Mouse (Mus musculus) limb, embryonic 14.5 days (tissue): ENCODE data around the gene Hbq1a. TPM values are rescaled to one million over a fixed set of nuclear protein-coding genes. Genes with fewer than 3 reads are reported as not detected.

Experiments used
- ATAC-seq: fragments of 200-750 bp; cut with Nextera tagmentation; 2 replicates; pipeline ENCODE4 v1.8.0; 2017; ENCODE audit warnings: low read depth, moderate number of reproducible peaks, moderate TSS enrichment; ENCODE audit not compliant: low FRiP score
- DNase-seq: peaks from one replicate; pipeline ENCODE4 v3.0.0-alpha.2; 2015; ENCODE audit warnings: low spot score
- H3K27ac ChIP-seq: fragments of 300-500 bp; sonication (generic); replicated peaks from 2 replicates; pipeline ENCODE4 v1.5.1; 2014; ENCODE audit warnings: low read depth, mild to moderate bottlenecking, low read length, moderate library complexity, mixed read lengths
- H3K27me3 ChIP-seq: fragments of 300-500 bp; sonication (generic); 2 replicates; pipeline ENCODE4 v1.6.1; 2014; ENCODE audit warnings: low read length, mixed read lengths; ENCODE audit not compliant: control insufficient read depth, insufficient read depth
- H3K36me3 ChIP-seq: fragments of 300-500 bp; sonication (generic); 2 replicates; pipeline ENCODE4 v1.6.1; 2014; ENCODE audit warnings: mild to moderate bottlenecking, low read length, moderate library complexity, mixed read lengths; ENCODE audit not compliant: control insufficient read depth, insufficient read depth
- H3K4me1 ChIP-seq: fragments of 300-500 bp; sonication (generic); 2 replicates; pipeline ENCODE4 v1.6.1; 2014; ENCODE audit warnings: antibody characterized with exemption, low read length, mixed read lengths; ENCODE audit not compliant: control insufficient read depth, insufficient read depth
- H3K4me2 ChIP-seq: fragments of 300-500 bp; sonication (generic); replicated peaks from 2 replicates; pipeline ENCODE4 v1.6.1; 2014; ENCODE audit warnings: low read depth, mild to moderate bottlenecking, low read length, moderate library complexity; ENCODE audit not compliant: severe bottlenecking
- H3K4me3 ChIP-seq: fragments of 300-500 bp; sonication (generic); replicated peaks from 2 replicates; pipeline ENCODE4 v1.5.1; 2014; ENCODE audit warnings: low read length
- H3K9ac ChIP-seq: fragments of 300-500 bp; sonication (generic); 2 replicates; pipeline ENCODE4 v1.6.1; 2014; ENCODE audit warnings: mild to moderate bottlenecking, low read depth, low read length, moderate library complexity; ENCODE audit not compliant: severe bottlenecking
- H3K9me3 ChIP-seq: fragments of 300-500 bp; sonication (generic); 2 replicates; pipeline ENCODE4 v1.6.1; 2016; ENCODE audit warnings: low read length; ENCODE audit not compliant: control insufficient read depth
- POLR2A ChIP-seq: fragments of 200-500 bp; IDR thresholded peaks from 2 replicates; pipeline ENCODE4 v1.8.0; 2012; ENCODE audit warnings: inconsistent platforms, mild to moderate bottlenecking, moderate library complexity, borderline replicate concordance; ENCODE audit not compliant: insufficient read depth, insufficient read length; ENCODE audit errors: extremely low read depth
- WGBS: fragments of 180-500 bp; shearing (Covaris S2); extraction: QIAGEN DNeasy Blood & Tissue Kit; methylation state at CpG from one replicate; pipeline ENCODE4 v1.1.7; 2014; 5-methylcytosine and 5-hydroxymethylcytosine counted together
- polyA plus RNA-seq, 2 experiments: library from polyadenylated mRNA; depleted of rRNA in 1 of 2; stranded (reverse) in 1 of 2; unstranded in 1 of 2; fragments of >200 nt; fragmentation: Nextera tagmentation in 1 of 2; extraction: Ambion mirVana in 1 of 2; gene quantifications; 2 replicates each; pipeline versions ENCODE4 v1.2.1 to v1.2.3; 2012 to 2014

Hbq1a gene
- polyA plus RNA-seq, 2 experiments = 0.83 to 1.3 TPM

- Histone ChIP-seq H3K36me3 (no peaks in the 10 kb centered on the region), H3K27me3 (no peaks in the 10 kb centered on the region), H3K9ac (peak overlapping the region; percentile 96), H3K4me2 (peak overlapping the region; percentile 69), H3K4me3 (peak overlapping the region; percentile 80), H3K27ac (peak overlapping the region; percentile 92), H3K9me3 (no peaks in the 10 kb centered on the region), H3K4me1 (0 out of 2 replicates have a peak, but pooled peaks cover 4% of the 10 kb centered on the region)
- no peak for TF ChIP-seq POLR2A
- WGBS = 28% methylated on average over 5 of the region's 5 CpGs
- DNase-seq (peak; percentile 25), ATAC-seq (0 out of 2 replicates have a peak, but pooled peaks have one; percentile 1)
Observed at GRCm38 (mm10) chr11:32267964-32268363, 31.9 kb upstream of the Hbq1a start.

- Histone ChIP-seq H3K27ac (no peak overlapping the region), H3K27me3 (no peaks in the 10 kb centered on the region), H3K9ac (no peak overlapping the region), H3K4me3 (no peak overlapping the region), H3K36me3 (no peaks in the 10 kb centered on the region), H3K4me1 (0 out of 2 replicates have a peak, but pooled peaks cover 4% of the 10 kb centered on the region), H3K4me2 (no peak overlapping the region), H3K9me3 (no peaks in the 10 kb centered on the region)
- no peak for DNase-seq
- 86% methylated on average over 5 of the region's 5 CpGs for WGBS
- TF ChIP-seq POLR2A = no peak
- ATAC-seq = no peak
Observed at GRCm38 (mm10) chr11:32268952-32269351, 30.9 kb upstream of the Hbq1a start.

GRCm38 (mm10) chr11:32271178-32271577 lies 28.7 kb upstream of the Hbq1a start:
- TF ChIP-seq POLR2A = no peak
- ATAC-seq = no peak
- 39% methylated on average over 4 of the region's 4 CpGs for WGBS

GRCm38 (mm10) chr11:32276347-32276746 lies 23.5 kb upstream of the Hbq1a start, which contains the start of gene Hba-x:
TSS of gene Hba-x (plus strand) at chr11:32276400.
- Histone ChIP-seq H3K4me3 (no peak within 1 kb of the TSS), H3K9me3 (no peaks in the 10 kb centered on the region), H3K4me1 (no peaks in the 10 kb centered on the region), H3K27ac (no peak within 1 kb of the TSS), H3K27me3 (no peaks in the 10 kb centered on the region; the same call in 1 of the 2 replicates), H3K9ac (no peak within 1 kb of the TSS), H3K4me2 (no peak within 1 kb of the TSS), H3K36me3 (no peaks in the 10 kb centered on the region)
- no peak for TF ChIP-seq POLR2A
- ATAC-seq (no peak), DNase-seq (no peak)
- WGBS = 70% methylated on average over 3 of the region's 3 CpGs

More at GRCm38 (mm10) chr11:32271178-32271577, 28.7 kb upstream of the Hbq1a start:
- no peak overlapping the region for H3K9ac ChIP-seq
- H3K27me3 ChIP-seq = no peaks in the 10 kb centered on the region
- H3K36me3 ChIP-seq = no peaks in the 10 kb centered on the region
- no peak overlapping the region for H3K4me3 ChIP-seq
- DNase-seq = no peak
- no peak overlapping the region for H3K27ac ChIP-seq
- 0 out of 2 replicates have a peak, but pooled peaks cover 4% of the 10 kb centered on the region for H3K4me1 ChIP-seq
- H3K4me2 ChIP-seq = no peak overlapping the region
- H3K9me3 ChIP-seq = no peaks in the 10 kb centered on the region

- TF ChIP-seq POLR2A = no peak
- Histone ChIP-seq H3K36me3 (no peaks in the 10 kb centered on the region), H3K4me2 (no peak overlapping the region), H3K4me1 (no peaks in the 10 kb centered on the region), H3K9me3 (no peaks in the 10 kb centered on the region), H3K9ac (no peak overlapping the region), H3K4me3 (no peak overlapping the region), H3K27ac (no peak overlapping the region), H3K27me3 (no peaks in the 10 kb centered on the region; the same call in 1 of the 2 replicates)
- WGBS = 64% methylated on average over 21 of the region's 21 CpGs
- ATAC-seq (no peak), DNase-seq (no peak)
Observed at GRCm38 (mm10) chr11:32277736-32278457, 22.0 kb upstream of the Hbq1a start.
